Mouse (Mus musculus): Measurements from ENCODE around the gene Bcl2l1. TPM values are rescaled to one million over a fixed set of nuclear protein-coding genes. Genes with fewer than 3 reads are reported as not detected.

The Bcl2l1 gene
- total and polyA plus RNA-seq, 2 experiments from 2014 or later: 124 to 158 TPM

DNA sequence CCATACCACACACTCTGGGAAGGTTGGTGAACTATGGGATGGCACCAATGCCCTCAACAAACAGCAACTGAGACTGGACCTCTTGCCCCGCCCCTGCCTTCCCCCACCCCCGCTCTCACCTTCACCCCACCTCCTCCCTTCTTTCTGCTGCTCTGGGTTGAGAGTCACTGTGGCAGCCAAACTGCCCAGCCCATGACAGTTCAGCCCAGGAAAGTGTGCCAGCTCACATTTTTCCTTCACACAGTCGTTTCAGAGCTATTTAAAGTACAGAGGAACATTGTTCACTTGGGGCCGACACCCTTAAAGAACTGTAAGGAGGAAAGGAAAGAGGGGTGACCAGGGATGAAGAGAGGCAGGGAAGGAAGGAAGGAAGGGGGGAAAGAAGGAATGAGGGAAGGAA, 73.2 kb downstream of the Bcl2l1 start:
- H3K27me3 ChIP-seq (ENCODE audit: insufficient read depth, low read length): no peaks in the 10 kb centered on the region
- no peak overlapping the region for H3K9ac ChIP-seq (replicated peaks; ENCODE audit: low read length, poor library complexity, severe bottlenecking)
- H3K36me3 ChIP-seq (ENCODE audit: insufficient read depth, low read length): no peaks in the 10 kb centered on the region
- no peaks in the 10 kb centered on the region for H3K9me3 ChIP-seq (ENCODE audit: low read length)
- H3K27ac ChIP-seq (ENCODE audit: low read depth, low read length): no peak overlapping the region
- peaks cover 7% of the 10 kb centered on the region; the same call in 1 of the 2 replicates for H3K4me1 ChIP-seq (ENCODE audit: insufficient read depth, low read length)
- DNase-seq (ENCODE audit: low spot score) (no peak), ATAC-seq (ENCODE audit: low FRiP score) (no peak)
- no peak overlapping the region for H3K4me2 ChIP-seq (ENCODE audit: low read depth, low read length, poor library complexity, severe bottlenecking)
- WGBS: 59% methylated on average over 4 of the region's 4 CpGs
- no peak for TF ChIP-seq CTCF (IDR thresholded peaks at IDR 0.05)
- no peak overlapping the region for H3K4me3 ChIP-seq (ENCODE audit: low read depth, low read length)

DNA sequence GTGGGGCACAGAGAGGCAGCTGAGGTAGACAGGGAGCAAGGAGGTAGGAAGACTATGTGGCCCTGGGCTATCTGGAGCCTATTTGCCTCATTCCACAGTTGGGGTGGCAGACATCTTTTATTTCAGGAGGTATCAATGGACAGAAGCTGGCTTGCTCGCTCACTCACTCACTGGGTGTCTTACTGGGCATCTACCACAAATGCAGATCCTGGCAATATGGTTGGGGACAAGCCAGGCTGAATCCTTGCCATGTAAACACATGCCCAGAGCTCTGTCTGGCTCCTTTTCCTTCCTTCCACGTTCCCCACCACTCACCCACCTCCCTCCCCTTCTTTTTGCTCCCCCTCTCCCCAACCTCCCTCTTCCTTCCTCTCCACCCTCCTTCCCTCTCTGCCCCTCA, 74.0 kb downstream of the Bcl2l1 start:
- peaks cover 7% of the 10 kb centered on the region; the same call in 1 of the 2 replicates for H3K4me1 ChIP-seq (ENCODE audit: insufficient read depth, low read length)
- no peaks in the 10 kb centered on the region for H3K36me3 ChIP-seq (ENCODE audit: insufficient read depth, low read length)
- DNase-seq (ENCODE audit: low spot score) (no peak), ATAC-seq (ENCODE audit: low FRiP score) (no peak)
- no peak overlapping the region for H3K27ac ChIP-seq (ENCODE audit: low read depth, low read length)
- no peak for TF ChIP-seq CTCF (IDR thresholded peaks at IDR 0.05)
- H3K27me3 ChIP-seq (ENCODE audit: insufficient read depth, low read length): no peaks in the 10 kb centered on the region
- 40% methylated on average over 2 of the region's 2 CpGs for WGBS
- H3K9ac ChIP-seq (replicated peaks; ENCODE audit: low read length, poor library complexity, severe bottlenecking): no peak overlapping the region
- no peak overlapping the region for H3K4me2 ChIP-seq (ENCODE audit: low read depth, low read length, poor library complexity, severe bottlenecking)
- no peaks in the 10 kb centered on the region for H3K9me3 ChIP-seq (ENCODE audit: low read length)
- H3K4me3 ChIP-seq (ENCODE audit: low read depth, low read length): no peak overlapping the region

DNA sequence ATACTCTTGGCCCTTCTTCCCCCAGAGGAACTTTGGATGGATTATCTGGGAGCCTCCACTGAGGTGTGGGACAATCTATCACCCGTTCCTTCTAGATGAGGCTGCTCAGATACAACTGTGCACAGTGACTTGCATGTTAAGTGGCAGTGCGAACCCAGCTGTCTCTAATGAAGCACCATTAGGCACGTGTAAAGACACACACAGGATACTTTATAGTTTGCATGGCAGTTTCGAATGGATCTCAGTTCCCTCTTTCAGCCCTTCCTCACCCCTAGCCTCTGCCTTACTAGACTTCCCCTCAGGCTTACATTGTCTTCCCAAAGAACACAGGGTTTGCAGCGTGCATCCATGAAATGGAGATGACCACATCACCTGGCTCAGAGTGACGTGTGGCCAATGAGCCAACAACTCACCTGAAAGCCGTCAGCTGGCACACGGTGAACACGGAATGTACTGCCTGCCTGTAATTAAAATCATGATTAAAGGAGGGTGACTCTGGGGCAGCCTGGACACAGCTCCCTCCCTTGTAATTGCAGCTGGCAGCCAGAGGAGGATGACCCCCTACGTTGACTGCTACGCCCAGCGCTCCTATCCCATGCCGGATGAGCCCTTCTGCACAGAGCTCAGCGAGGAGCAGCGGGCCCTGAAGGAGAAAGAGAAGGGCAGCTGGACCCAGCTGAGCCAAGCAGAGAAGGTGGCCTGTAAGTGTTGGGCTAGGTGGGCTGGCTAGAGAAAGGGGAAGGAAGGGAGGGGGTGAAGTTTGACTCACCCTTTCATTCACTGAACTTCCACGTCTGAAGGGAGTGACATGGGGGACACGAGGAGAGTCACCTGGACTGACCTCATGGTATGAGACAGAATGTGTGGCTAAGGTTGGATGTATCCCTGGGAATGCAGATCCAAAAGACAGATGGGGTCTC, 74.8 kb downstream of the Bcl2l1 start:
- Histone ChIP-seq H3K27me3 (ENCODE audit: insufficient read depth, low read length) (no peaks in the 10 kb centered on the region), H3K4me2 (ENCODE audit: low read depth, low read length, poor library complexity, severe bottlenecking) (no peak overlapping the region), H3K9me3 (ENCODE audit: low read length) (no peaks in the 10 kb centered on the region), H3K36me3 (ENCODE audit: insufficient read depth, low read length) (no peaks in the 10 kb centered on the region), H3K4me1 (ENCODE audit: insufficient read depth, low read length) (peaks cover 7% of the 10 kb centered on the region; the same call in 1 of the 2 replicates), H3K9ac (replicated peaks; ENCODE audit: low read length, poor library complexity, severe bottlenecking) (no peak overlapping the region), H3K4me3 (ENCODE audit: low read depth, low read length) (no peak overlapping the region), H3K27ac (ENCODE audit: low read depth, low read length) (no peak overlapping the region)
- TF ChIP-seq CTCF (IDR thresholded peaks at IDR 0.05): no peak
- ATAC-seq (ENCODE audit: low FRiP score) (no peak), DNase-seq (ENCODE audit: low spot score) (no peak)
- WGBS: 64% methylated on average over 17 of the region's 17 CpGs

DNA sequence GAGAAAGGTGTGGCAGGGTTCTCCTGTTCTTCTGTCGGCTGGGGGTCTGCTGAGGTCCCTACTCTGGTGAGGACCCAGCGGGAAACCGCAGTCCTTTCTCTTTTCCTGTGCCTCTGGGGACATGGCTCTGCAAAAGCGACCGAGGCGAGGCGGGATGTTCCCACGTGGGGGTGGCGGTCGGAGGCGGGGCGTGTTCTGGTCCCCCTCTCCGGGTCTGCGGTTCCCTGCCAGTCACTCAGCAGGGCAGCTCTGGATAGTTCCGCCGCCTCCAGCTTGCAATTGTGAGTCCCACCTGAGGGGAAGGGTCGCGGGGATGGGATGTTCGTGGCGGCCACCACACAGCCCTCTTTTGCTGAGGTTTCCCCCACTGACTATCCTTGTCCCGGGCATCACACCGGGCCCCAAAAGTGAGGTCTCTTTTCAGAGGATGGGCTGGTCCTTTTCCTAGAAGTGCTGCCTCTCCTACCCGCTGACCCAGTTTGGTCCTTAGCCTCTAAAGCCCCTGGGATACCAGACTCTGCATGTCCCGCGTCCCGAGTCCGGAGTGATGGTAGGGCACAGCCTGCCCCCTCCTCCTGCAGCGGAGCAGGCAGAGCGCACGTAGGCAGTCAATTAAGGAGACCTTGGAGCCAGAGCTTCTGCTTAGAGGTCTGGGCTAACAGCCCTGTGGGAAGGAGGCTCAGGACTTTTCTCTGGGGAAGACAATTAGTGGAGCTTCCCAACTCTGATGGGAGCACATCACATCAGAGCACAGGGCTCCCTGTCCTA, 77.4 kb downstream of the Bcl2l1 start, which contains the start of gene Cox4i2:
Cox4i2 (plus strand) TSS at position 230 of the 768 bp plus-strand sequence.
- Histone ChIP-seq H3K27me3 (ENCODE audit: insufficient read depth, low read length) (no peaks in the 10 kb centered on the region), H3K4me3 (ENCODE audit: low read depth, low read length) (0 out of 2 replicates have a peak within 1 kb of the TSS, but pooled peaks have one; percentile 2), H3K4me1 (ENCODE audit: insufficient read depth, low read length) (peaks cover 7% of the 10 kb centered on the region; the same call in 1 of the 2 replicates), H3K9me3 (ENCODE audit: low read length) (no peaks in the 10 kb centered on the region), H3K27ac (ENCODE audit: low read depth, low read length) (no peak within 1 kb of the TSS), H3K4me2 (ENCODE audit: low read depth, low read length, poor library complexity, severe bottlenecking) (peak within 1 kb of the TSS; percentile 35), H3K9ac (replicated peaks; ENCODE audit: low read length, poor library complexity, severe bottlenecking) (no peak within 1 kb of the TSS), H3K36me3 (ENCODE audit: insufficient read depth, low read length) (no peaks in the 10 kb centered on the region)
- no peak for TF ChIP-seq CTCF (IDR thresholded peaks at IDR 0.05)
- WGBS: 6% methylated on average over 30 of the region's 30 CpGs
- ATAC-seq (ENCODE audit: low FRiP score) (no peak), DNase-seq (ENCODE audit: low spot score) (no peak)

DNA sequence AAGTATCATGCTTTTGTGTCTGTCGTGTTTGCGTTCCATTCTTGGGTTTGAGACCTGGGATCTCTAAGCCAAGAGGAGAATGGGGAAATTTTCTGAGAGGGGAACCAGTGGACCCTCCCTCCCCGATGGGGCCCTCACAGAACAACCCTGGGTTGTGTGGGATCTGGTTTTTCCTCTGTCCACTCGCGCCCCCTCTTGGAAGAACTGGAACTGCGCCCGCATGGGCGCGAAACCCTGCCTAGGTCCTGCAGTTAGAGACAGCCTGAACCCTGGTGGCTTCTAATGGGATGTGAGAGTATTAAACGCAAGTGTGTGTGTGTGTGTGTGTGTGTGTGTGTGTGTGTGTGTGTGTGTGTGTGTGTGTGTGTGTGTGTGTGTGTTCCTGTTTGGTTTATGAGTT, 89.1 kb downstream of the Bcl2l1 start:
- peak; percentile 67 for TF ChIP-seq CTCF (IDR thresholded peaks at IDR 0.05)

More for the DNA sequence above, 89.1 kb downstream of the Bcl2l1 start:
- H3K4me2 ChIP-seq (ENCODE audit: low read depth, low read length, poor library complexity, severe bottlenecking): no peak overlapping the region
- no peak overlapping the region for H3K4me3 ChIP-seq (ENCODE audit: low read depth, low read length)
- no peaks in the 10 kb centered on the region for H3K4me1 ChIP-seq (ENCODE audit: insufficient read depth, low read length)
- no peaks in the 10 kb centered on the region for H3K9me3 ChIP-seq (ENCODE audit: low read length)
- ATAC-seq (ENCODE audit: low FRiP score) (peak; percentile 47; the same call in 1 of the 2 replicates), DNase-seq (ENCODE audit: low spot score) (peak; percentile 71)
- WGBS: 18% methylated on average over 10 of the region's 10 CpGs
- no peak overlapping the region for H3K27ac ChIP-seq (ENCODE audit: low read depth, low read length)
- H3K9ac ChIP-seq (replicated peaks; ENCODE audit: low read length, poor library complexity, severe bottlenecking): no peak overlapping the region
- no peaks in the 10 kb centered on the region for H3K36me3 ChIP-seq (ENCODE audit: insufficient read depth, low read length)
- H3K27me3 ChIP-seq (ENCODE audit: insufficient read depth, low read length): no peaks in the 10 kb centered on the region
